Mouse (Mus musculus): ENCODE measurements around the gene Dlx3. TPM values are rescaled to one million over a fixed set of nuclear protein-coding genes. Genes with fewer than 3 reads are reported as not detected.

Gene Dlx3
- not detected for polyA plus RNA-seq (2017; shearing (Covaris generic))

GRCm38 (mm10) chr11:95119990-95120632, at the start of gene Dlx3:
Dlx3 (plus strand) TSS chr11:95120119.
- ATAC-seq = no peak

GRCm38 (mm10) chr11:95070140-95071107, 49.5 kb upstream of the Dlx3 start:
- ATAC-seq = no peak

GRCm38 (mm10) chr11:95071266-95071665, 48.7 kb upstream of the Dlx3 start:
- no peak for ATAC-seq

DNA sequence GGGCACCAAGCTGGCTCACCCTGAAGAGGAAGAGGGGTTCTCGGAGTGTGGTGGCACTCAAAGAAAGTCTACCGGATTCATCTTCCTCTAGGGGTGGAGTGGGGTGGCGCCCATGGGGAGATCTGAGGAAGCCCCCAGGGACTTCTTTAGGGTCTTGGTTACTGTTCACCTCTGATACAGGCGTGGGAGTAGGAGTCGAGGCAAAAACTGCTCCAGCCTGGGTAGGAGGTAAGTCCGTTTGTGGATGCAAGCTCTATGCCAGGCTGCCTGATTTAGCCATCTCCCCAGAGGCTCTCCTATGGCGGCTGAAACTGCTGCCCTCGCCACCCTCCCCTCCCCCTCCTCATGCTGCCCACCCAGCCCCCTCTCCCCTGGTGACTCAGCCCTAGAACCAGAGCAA, 47.8 kb upstream of the Dlx3 start:
- no peak for ATAC-seq

- no peak for ATAC-seq
Measured at GRCm38 (mm10) chr11:95072804-95073203, 47.1 kb upstream of the Dlx3 start.

GRCm38 (mm10) chr11:95073835-95074234, 46.1 kb upstream of the Dlx3 start:
- no peak for ATAC-seq

DNA sequence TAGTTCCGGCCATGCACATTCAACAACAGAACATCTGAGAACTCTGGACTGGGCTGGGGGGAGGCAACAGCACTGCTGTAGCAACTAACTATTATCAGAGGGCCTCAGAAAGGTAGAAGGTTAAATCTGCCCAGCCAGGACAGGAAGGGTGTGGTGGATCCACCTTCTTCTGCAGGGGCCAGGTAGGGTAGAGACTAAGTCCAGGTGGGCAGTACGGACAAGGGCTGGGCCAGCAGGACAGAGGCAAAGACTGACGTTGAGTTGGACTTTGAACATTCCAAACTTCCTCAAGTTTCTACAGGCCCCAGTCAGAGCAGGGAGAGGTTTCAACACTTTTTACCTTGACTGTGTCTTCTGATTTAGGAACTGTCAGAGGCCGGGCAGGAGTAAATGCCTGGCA, 45.2 kb upstream of the Dlx3 start:
- ATAC-seq = no peak

- ATAC-seq = no peak
Measured at GRCm38 (mm10) chr11:95075197-95076040, 44.5 kb upstream of the Dlx3 start.

DNA sequence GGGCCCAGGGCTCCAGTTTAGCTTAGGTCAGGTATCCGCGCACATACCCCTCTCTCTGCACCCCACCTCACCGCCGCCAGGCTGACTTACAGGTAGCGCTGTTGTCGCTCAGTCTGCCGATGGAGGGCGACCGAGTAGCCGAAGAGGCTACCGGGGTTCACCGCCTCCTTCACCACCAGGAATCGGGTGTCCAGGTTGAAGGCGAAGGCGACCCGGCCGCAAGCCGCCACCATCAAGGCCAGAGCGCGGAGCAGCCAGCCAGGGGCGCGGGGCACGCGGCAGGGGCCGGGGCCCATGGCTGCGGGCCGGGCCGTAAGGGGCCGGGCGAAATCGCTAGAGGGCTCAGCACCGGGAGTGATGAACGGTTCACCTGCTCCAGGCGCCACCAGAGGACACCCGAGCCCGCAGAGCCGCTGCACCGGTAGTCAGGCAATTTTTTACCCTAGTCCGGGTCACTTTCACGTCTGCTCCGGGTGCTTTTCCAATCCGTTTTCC, 43.8 kb upstream of the Dlx3 start:
- ATAC-seq = peak; percentile 77

DNA sequence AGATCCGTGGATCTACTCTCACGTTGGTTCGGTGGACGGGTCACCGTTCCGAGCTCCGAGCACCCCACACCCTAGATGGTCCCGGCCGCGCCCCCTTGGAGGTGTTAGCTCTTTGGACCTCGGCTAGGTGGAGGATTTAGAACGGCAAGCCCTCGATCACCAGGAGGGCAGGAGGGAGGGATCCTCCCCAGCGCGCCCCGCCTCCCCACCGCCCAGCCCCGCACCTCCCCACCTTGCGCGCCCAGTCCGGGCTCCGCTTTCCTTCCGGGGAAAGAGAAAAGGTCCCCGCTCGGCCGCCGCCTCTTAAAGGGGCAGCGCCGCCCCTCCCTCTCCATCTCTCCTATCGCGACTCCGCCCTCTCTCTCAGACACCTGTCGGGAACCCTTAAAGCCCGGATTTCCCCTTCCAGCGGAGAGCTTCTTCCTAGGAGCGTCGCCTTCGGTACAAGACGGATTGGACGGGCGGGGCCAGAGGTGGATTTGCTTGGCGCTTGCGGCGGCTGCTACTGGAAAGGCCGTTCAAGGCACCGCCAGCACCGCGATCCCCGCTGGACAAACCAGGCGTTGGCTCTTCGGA, 43.3 kb upstream of the Dlx3 start, which contains the start of gene Itga3:
Gene Itga3, minus strand, starts transcription at position 266 of the 576 bp plus-strand sequence.
- ATAC-seq = peak; percentile 60

DNA sequence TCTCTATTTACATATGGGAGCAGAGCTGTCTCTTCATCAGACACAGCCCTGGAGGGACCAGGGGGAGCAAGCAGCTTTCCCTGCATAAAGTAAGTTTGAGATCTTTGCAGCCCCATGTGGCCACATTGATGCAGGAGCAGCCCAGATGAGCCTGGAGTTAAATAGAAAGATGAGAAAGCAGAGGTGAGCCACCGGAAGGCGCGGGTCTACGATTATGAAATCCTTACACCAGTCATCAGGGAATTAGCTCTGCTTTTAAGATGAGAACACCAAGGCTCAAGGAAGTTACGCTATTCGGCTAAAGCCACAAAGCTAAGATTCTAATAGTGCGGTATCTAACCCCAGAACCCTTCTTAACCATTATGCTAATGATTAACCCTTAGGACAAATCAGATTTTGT, 42.0 kb upstream of the Dlx3 start:
- ATAC-seq = no peak

GRCm38 (mm10) chr11:95079256-95079875, 40.6 kb upstream of the Dlx3 start:
- ATAC-seq = no peak

DNA sequence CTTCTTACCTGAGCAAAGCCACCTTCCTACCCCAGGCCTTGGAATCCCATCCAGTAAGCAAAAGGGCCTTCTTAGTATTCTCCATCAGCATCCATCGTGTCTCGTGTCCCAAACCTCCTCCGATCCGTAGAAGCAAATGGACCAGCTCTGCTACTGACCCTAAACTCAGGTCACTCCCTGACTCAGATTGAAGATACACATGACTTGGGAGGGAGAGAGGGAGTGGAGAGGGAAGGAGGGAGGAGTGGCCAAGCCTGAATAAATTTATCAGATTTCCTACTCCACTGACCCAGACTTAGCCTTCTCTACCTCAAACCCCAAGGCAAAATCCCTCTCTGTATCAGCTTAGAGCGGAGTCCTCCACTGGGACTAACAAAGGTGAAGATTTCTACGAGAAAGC, 39.1 kb upstream of the Dlx3 start:
- ATAC-seq = no peak

DNA sequence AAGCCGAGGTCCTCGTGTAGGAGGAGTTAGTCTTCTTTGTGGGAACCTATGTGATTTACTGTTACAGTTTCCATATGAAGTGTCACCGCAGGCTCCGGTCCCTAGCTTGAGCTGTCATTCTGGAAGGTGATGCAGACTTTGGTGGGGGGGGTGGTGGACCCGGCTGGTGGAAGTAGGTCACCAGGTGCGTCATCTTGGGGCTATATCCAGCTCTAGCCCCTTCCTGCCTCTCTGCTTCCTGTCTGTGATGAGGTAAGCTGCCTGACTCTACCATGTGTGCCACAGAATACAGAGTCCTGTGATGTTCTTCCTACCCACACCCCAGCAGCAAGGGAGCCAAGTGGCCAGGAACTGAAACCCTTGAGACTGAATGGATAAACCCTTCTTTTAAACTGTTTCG, 37.0 kb upstream of the Dlx3 start:
- ATAC-seq = no peak

- no peak for ATAC-seq
Measured at GRCm38 (mm10) chr11:95084175-95084574, 35.7 kb upstream of the Dlx3 start.

- ATAC-seq = no peak
Measured at GRCm38 (mm10) chr11:95084811-95085382, 35.0 kb upstream of the Dlx3 start.

- ATAC-seq = no peak
Measured at GRCm38 (mm10) chr11:95085710-95086109, 34.2 kb upstream of the Dlx3 start.

- no peak for ATAC-seq
Measured at GRCm38 (mm10) chr11:95086229-95086628, 33.7 kb upstream of the Dlx3 start.

DNA sequence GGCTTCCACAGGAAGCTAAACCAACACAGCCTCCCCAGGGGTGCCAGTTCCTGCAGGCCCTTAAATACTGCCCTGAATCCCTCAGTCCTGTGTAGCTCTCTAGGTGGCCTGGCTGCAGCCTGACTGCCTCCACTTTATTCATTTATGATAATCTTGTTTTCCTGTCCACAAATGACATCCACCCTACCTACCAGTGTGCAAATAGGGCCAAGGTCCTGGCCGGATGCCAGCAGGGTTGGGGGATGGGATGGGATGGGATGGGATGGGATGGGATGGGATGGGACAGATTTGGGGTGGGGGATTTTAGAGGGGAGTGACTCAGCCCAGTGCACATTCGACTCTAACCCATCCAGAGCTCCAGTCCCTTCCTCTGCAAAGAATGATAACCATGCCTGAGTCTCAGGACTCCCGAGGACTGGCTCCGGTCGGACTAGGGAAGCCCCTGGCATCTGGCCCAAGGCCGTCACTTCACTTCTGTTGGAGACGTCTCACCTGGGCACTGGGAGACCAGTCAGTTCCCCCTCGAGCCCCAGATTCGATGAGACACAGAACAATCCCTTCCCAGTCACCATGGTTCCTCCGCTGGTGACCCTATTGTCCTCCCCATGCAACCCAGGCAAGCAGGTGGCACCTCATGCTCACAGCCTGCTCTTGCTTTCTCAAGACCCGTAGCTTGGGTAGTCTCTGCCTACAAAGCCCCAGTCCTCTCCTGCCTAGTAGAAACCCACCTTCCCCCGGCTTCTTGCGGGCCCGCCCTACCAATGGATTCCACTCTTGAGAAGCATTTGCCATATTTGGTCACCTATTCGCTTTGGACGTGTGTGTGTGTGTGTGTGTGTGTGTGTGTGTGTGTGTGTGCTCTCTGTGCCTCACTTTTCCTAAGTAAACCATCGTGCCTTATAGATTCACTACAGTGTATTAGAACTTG, 32.4 kb upstream of the Dlx3 start:
- ATAC-seq = no peak

DNA sequence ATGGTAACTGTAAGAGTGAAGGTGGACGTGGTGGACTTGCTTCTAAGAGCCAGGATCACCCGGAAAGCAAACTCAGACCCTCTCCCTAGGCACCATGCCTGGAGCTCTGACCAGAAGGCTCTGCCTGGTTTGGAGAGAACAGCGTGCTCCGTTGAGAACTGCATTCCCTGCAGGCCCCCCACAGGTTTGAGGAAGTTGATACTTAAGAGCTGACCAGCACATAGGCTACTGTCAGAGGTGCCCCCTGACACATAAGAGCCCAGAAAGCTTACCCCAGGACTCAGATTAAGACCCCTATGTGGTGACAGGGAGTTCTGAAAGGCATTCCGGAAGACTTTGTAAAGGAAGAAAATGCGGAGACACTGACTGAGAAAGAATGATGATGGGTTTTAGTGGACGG, 31.6 kb upstream of the Dlx3 start:
- ATAC-seq = no peak

Measured in inflammation-experienced regulatory T-cells, adult 6 months (primary cell).